Mouse (Mus musculus) thymus, postnatal 25 days (tissue): ENCODE data around the gene Bche.

ENCODE experiments used
- DNase-seq: peaks from one replicate; pipeline ENCODE4 v3.0.0; 2022

Bche gene

GRCm38 (mm10) chr3:73708410-73708714, at the start of gene Bche:
TSS of gene Bche (minus strand) at chr3:73708415.
- DNase-seq, result no peak

- DNase-seq, result no peak
Measured at GRCm38 (mm10) chr3:73741998-73742397, 33.8 kb upstream of the Bche start.

- no peak for DNase-seq
Measured at GRCm38 (mm10) chr3:73731677-73732076, 23.5 kb upstream of the Bche start.

- DNase-seq, result no peak
Measured at GRCm38 (mm10) chr3:73729511-73729910, 21.3 kb upstream of the Bche start.

- no peak for DNase-seq
Measured at GRCm38 (mm10) chr3:73725711-73726110, 17.5 kb upstream of the Bche start.

GRCm38 (mm10) chr3:73724869-73725268, 16.7 kb upstream of the Bche start:
- no peak for DNase-seq

GRCm38 (mm10) chr3:73717610-73718284, 9.5 kb upstream of the Bche start:
- DNase-seq, result no peak

- no peak for DNase-seq
Measured at GRCm38 (mm10) chr3:73709871-73710270, 1.7 kb upstream of the Bche start.

- no peak for DNase-seq
Measured at GRCm38 (mm10) chr3:73707461-73708409, 480 bp downstream of the Bche start.

GRCm38 (mm10) chr3:73706544-73706943, 1.7 kb downstream of the Bche start:
- DNase-seq, result no peak

- no peak for DNase-seq
Measured at GRCm38 (mm10) chr3:73698889-73699288, 9.3 kb downstream of the Bche start.

- DNase-seq, result no peak
Measured at GRCm38 (mm10) chr3:73673333-73673732, 34.9 kb downstream of the Bche start.

- DNase-seq, result no peak
Measured at GRCm38 (mm10) chr3:73668172-73668571, 40.0 kb downstream of the Bche start.

GRCm38 (mm10) chr3:73667245-73668131, 40.7 kb downstream of the Bche start:
- DNase-seq, result no peak

GRCm38 (mm10) chr3:73650281-73650680, 57.9 kb downstream of the Bche start:
- no peak for DNase-seq

GRCm38 (mm10) chr3:73647064-73647463, 61.2 kb downstream of the Bche start:
- DNase-seq, result no peak

GRCm38 (mm10) chr3:73611421-73611820, 96.8 kb downstream of the Bche start:
- no peak for DNase-seq

- no peak for DNase-seq
Measured at GRCm38 (mm10) chr3:73591757-73592533, 116.3 kb downstream of the Bche start.
